Mouse (Mus musculus): ENCODE measurements around the gene Khdrbs2. TPM values are rescaled to one million over a fixed set of nuclear protein-coding genes. Genes with fewer than 3 reads are reported as not detected.

Khdrbs2 gene
- 11.6 and 12.7 TPM in 2 replicates for polyA plus RNA-seq (2014; fragmentation: Nextera tagmentation; extraction: Ambion mirVana)

GRCm38 (mm10) chr1:32172506-32173239, at the start of gene Khdrbs2:
Gene Khdrbs2, plus strand, starts transcription at chr1:32172714.
- peak within 1 kb of the TSS; percentile 85 for H3K4me2 ChIP-seq
- WGBS, result under 1% methylated on average over 53 of the region's 53 CpGs
- peak; percentile 100 for ATAC-seq (ENCODE audit: low FRiP score)

GRCm38 (mm10) chr1:32174566-32174965, 2.1 kb downstream of the Khdrbs2 start:
- no peak overlapping the region for H3K9ac ChIP-seq (ENCODE audit: low read length)
- no peak overlapping the region for H3K27ac ChIP-seq (ENCODE audit: low read depth, low read length)
- no peaks in the 10 kb centered on the region for H3K36me3 ChIP-seq (ENCODE audit: control insufficient read depth, insufficient read depth, low read length)
- no peaks in the 10 kb centered on the region for H3K9me3 ChIP-seq (ENCODE audit: control insufficient read depth, low read length)
- H3K4me2 ChIP-seq, result no peak overlapping the region
- no peaks in the 10 kb centered on the region for H3K4me1 ChIP-seq (ENCODE audit: control insufficient read depth, insufficient read depth, low read length)
- ATAC-seq (ENCODE audit: low FRiP score) (no peak), DNase-seq (ENCODE audit: low spot score, missing footprints) (peak; percentile 83)
- no peak overlapping the region for H3K4me3 ChIP-seq (ENCODE audit: low read depth, low read length)
- 66% methylated on average over 5 of the region's 5 CpGs for WGBS
- no peaks in the 10 kb centered on the region; the same call in 1 of the 2 replicates for H3K27me3 ChIP-seq (ENCODE audit: control insufficient read depth, insufficient read depth, low read length)

More at GRCm38 (mm10) chr1:32172506-32173239, at the start of gene Khdrbs2:
- Histone ChIP-seq H3K27ac (ENCODE audit: low read depth, low read length) (no peak within 1 kb of the TSS; the same call in 1 of the 2 replicates), H3K9ac (ENCODE audit: low read length) (peak within 1 kb of the TSS; percentile 71), H3K9me3 (ENCODE audit: control insufficient read depth, low read length) (no peaks in the 10 kb centered on the region), H3K4me1 (ENCODE audit: control insufficient read depth, insufficient read depth, low read length) (no peaks in the 10 kb centered on the region), H3K27me3 (ENCODE audit: control insufficient read depth, insufficient read depth, low read length) (no peaks in the 10 kb centered on the region; the same call in 1 of the 2 replicates), H3K36me3 (ENCODE audit: control insufficient read depth, insufficient read depth, low read length) (no peaks in the 10 kb centered on the region), H3K4me3 (ENCODE audit: low read depth, low read length) (peak within 1 kb of the TSS; percentile 59)
- peak; percentile 98 for DNase-seq (ENCODE audit: low spot score, missing footprints)

GRCm38 (mm10) chr1:32199664-32200260, 27.2 kb downstream of the Khdrbs2 start:
- Histone ChIP-seq H3K27me3 (ENCODE audit: control insufficient read depth, insufficient read depth, low read length) (no peaks in the 10 kb centered on the region), H3K9me3 (ENCODE audit: control insufficient read depth, low read length) (no peaks in the 10 kb centered on the region), H3K4me2 (no peak overlapping the region), H3K9ac (ENCODE audit: low read length) (no peak overlapping the region), H3K27ac (ENCODE audit: low read depth, low read length) (no peak overlapping the region), H3K36me3 (ENCODE audit: control insufficient read depth, insufficient read depth, low read length) (no peaks in the 10 kb centered on the region; the same call in 1 of the 2 replicates), H3K4me3 (ENCODE audit: low read depth, low read length) (no peak overlapping the region), H3K4me1 (ENCODE audit: control insufficient read depth, insufficient read depth, low read length) (no peaks in the 10 kb centered on the region)
- DNase-seq (ENCODE audit: low spot score, missing footprints), result no peak
- peak; percentile 75 for ATAC-seq (ENCODE audit: low FRiP score)
- 57% methylated on average over 1 of the region's 1 CpGs for WGBS

- H3K36me3 ChIP-seq (ENCODE audit: control insufficient read depth, insufficient read depth, low read length), result no peaks in the 10 kb centered on the region
- no peak overlapping the region for H3K4me2 ChIP-seq
- 87% methylated on average over 5 of the region's 5 CpGs for WGBS
- H3K9me3 ChIP-seq (ENCODE audit: control insufficient read depth, low read length), result no peaks in the 10 kb centered on the region
- no peak overlapping the region for H3K9ac ChIP-seq (ENCODE audit: low read length)
- H3K4me1 ChIP-seq (ENCODE audit: control insufficient read depth, insufficient read depth, low read length), result no peaks in the 10 kb centered on the region
- no peak for ATAC-seq (ENCODE audit: low FRiP score)
- H3K4me3 ChIP-seq (ENCODE audit: low read depth, low read length), result no peak overlapping the region
- no peak for DNase-seq (ENCODE audit: low spot score, missing footprints)
- no peak overlapping the region for H3K27ac ChIP-seq (ENCODE audit: low read depth, low read length)
- H3K27me3 ChIP-seq (ENCODE audit: control insufficient read depth, insufficient read depth, low read length), result no peaks in the 10 kb centered on the region
Observed at GRCm38 (mm10) chr1:32248443-32248842, 75.9 kb downstream of the Khdrbs2 start.

- Histone ChIP-seq H3K9ac (ENCODE audit: low read length) (no peak overlapping the region), H3K4me3 (ENCODE audit: low read depth, low read length) (no peak overlapping the region), H3K9me3 (ENCODE audit: control insufficient read depth, low read length) (no peaks in the 10 kb centered on the region), H3K4me1 (ENCODE audit: control insufficient read depth, insufficient read depth, low read length) (no peaks in the 10 kb centered on the region), H3K36me3 (ENCODE audit: control insufficient read depth, insufficient read depth, low read length) (no peaks in the 10 kb centered on the region), H3K4me2 (no peak overlapping the region), H3K27ac (ENCODE audit: low read depth, low read length) (no peak overlapping the region), H3K27me3 (ENCODE audit: control insufficient read depth, insufficient read depth, low read length) (no peaks in the 10 kb centered on the region)
- DNase-seq (ENCODE audit: low spot score, missing footprints), result no peak
- no peak for ATAC-seq (ENCODE audit: low FRiP score)
- WGBS, result 86% methylated on average over 2 of the region's 2 CpGs
Observed at GRCm38 (mm10) chr1:32249602-32250001, 77.1 kb downstream of the Khdrbs2 start.

GRCm38 (mm10) chr1:32250337-32250736, 77.8 kb downstream of the Khdrbs2 start:
- Histone ChIP-seq H3K4me1 (ENCODE audit: control insufficient read depth, insufficient read depth, low read length) (no peaks in the 10 kb centered on the region), H3K27ac (ENCODE audit: low read depth, low read length) (no peak overlapping the region), H3K9ac (ENCODE audit: low read length) (no peak overlapping the region), H3K4me3 (ENCODE audit: low read depth, low read length) (no peak overlapping the region), H3K9me3 (ENCODE audit: control insufficient read depth, low read length) (no peaks in the 10 kb centered on the region), H3K4me2 (no peak overlapping the region), H3K36me3 (ENCODE audit: control insufficient read depth, insufficient read depth, low read length) (no peaks in the 10 kb centered on the region), H3K27me3 (ENCODE audit: control insufficient read depth, insufficient read depth, low read length) (no peaks in the 10 kb centered on the region)
- WGBS, result 91% methylated on average over 1 of the region's 1 CpGs
- ATAC-seq (ENCODE audit: low FRiP score), result no peak
- no peak for DNase-seq (ENCODE audit: low spot score, missing footprints)

- no peak for ATAC-seq (ENCODE audit: low FRiP score)
- no peak overlapping the region for H3K27ac ChIP-seq (ENCODE audit: low read depth, low read length)
- H3K4me2 ChIP-seq, result no peak overlapping the region
- WGBS, result 94% methylated on average over 3 of the region's 3 CpGs
- no peaks in the 10 kb centered on the region for H3K4me1 ChIP-seq (ENCODE audit: control insufficient read depth, insufficient read depth, low read length)
- no peaks in the 10 kb centered on the region for H3K9me3 ChIP-seq (ENCODE audit: control insufficient read depth, low read length)
- no peaks in the 10 kb centered on the region for H3K27me3 ChIP-seq (ENCODE audit: control insufficient read depth, insufficient read depth, low read length)
- no peak overlapping the region for H3K4me3 ChIP-seq (ENCODE audit: low read depth, low read length)
- no peak overlapping the region for H3K9ac ChIP-seq (ENCODE audit: low read length)
- no peak for DNase-seq (ENCODE audit: low spot score, missing footprints)
- H3K36me3 ChIP-seq (ENCODE audit: control insufficient read depth, insufficient read depth, low read length), result no peaks in the 10 kb centered on the region
Observed at GRCm38 (mm10) chr1:32258942-32259341, 86.4 kb downstream of the Khdrbs2 start.

- no peaks in the 10 kb centered on the region for H3K27me3 ChIP-seq (ENCODE audit: control insufficient read depth, insufficient read depth, low read length)
Observed at GRCm38 (mm10) chr1:32270519-32270918, 98.0 kb downstream of the Khdrbs2 start.

GRCm38 (mm10) chr1:32294702-32295101, 122.2 kb downstream of the Khdrbs2 start:
- WGBS, result 97% methylated on average over 1 of the region's 1 CpGs
- no peak for ATAC-seq (ENCODE audit: low FRiP score)
- Histone ChIP-seq H3K36me3 (ENCODE audit: control insufficient read depth, insufficient read depth, low read length) (no peaks in the 10 kb centered on the region), H3K27me3 (ENCODE audit: control insufficient read depth, insufficient read depth, low read length) (no peaks in the 10 kb centered on the region), H3K4me3 (ENCODE audit: low read depth, low read length) (no peak overlapping the region), H3K4me2 (no peak overlapping the region), H3K27ac (ENCODE audit: low read depth, low read length) (no peak overlapping the region), H3K9ac (ENCODE audit: low read length) (no peak overlapping the region), H3K9me3 (ENCODE audit: control insufficient read depth, low read length) (no peaks in the 10 kb centered on the region), H3K4me1 (ENCODE audit: control insufficient read depth, insufficient read depth, low read length) (no peaks in the 10 kb centered on the region; the same call in 1 of the 2 replicates)
- DNase-seq (ENCODE audit: low spot score, missing footprints), result no peak

More at GRCm38 (mm10) chr1:32270519-32270918, 98.0 kb downstream of the Khdrbs2 start:
- Histone ChIP-seq H3K27ac (ENCODE audit: low read depth, low read length) (no peak overlapping the region), H3K4me3 (ENCODE audit: low read depth, low read length) (no peak overlapping the region), H3K9ac (ENCODE audit: low read length) (no peak overlapping the region), H3K9me3 (ENCODE audit: control insufficient read depth, low read length) (no peaks in the 10 kb centered on the region), H3K4me2 (no peak overlapping the region), H3K36me3 (ENCODE audit: control insufficient read depth, insufficient read depth, low read length) (no peaks in the 10 kb centered on the region), H3K4me1 (ENCODE audit: control insufficient read depth, insufficient read depth, low read length) (no peaks in the 10 kb centered on the region)
- WGBS, result 51% methylated on average over 3 of the region's 3 CpGs
- ATAC-seq (ENCODE audit: low FRiP score) (peak; percentile 42; the same call in 1 of the 2 replicates), DNase-seq (ENCODE audit: low spot score, missing footprints) (no peak)

Data from midbrain, embryonic 11.5 days (tissue).